Mouse (Mus musculus) embryonic facial prominence, embryonic 11.5 days (tissue): ENCODE data around the gene N4bp1. TPM values are rescaled to one million over a fixed set of nuclear protein-coding genes. Genes with fewer than 3 reads are reported as not detected.

Experiments used
- ATAC-seq: fragments of 200-750 bp; cut with Nextera tagmentation; replicated peaks from 2 replicates; pipeline ENCODE4 v1.8.0; 2017; ENCODE audit warnings: low read depth; ENCODE audit not compliant: insufficient number of reproducible peaks, low FRiP score, low TSS enrichment
- DNase-seq: peaks from one replicate; pipeline ENCODE4 v3.0.0-alpha.2; 2015; ENCODE audit warnings: low spot score
- H3K27ac ChIP-seq: fragments of 300-500 bp; sonication (generic); replicated peaks from 2 replicates; pipeline ENCODE4 v1.5.1; 2014; ENCODE audit warnings: mild to moderate bottlenecking, low read depth, low read length, control low read depth
- H3K27me3 ChIP-seq: fragments of 300-500 bp; sonication (generic); 2 replicates; pipeline ENCODE4 v1.6.1; 2014; ENCODE audit warnings: mild to moderate bottlenecking, low read length, moderate library complexity, mixed read lengths; ENCODE audit not compliant: control insufficient read depth, insufficient read depth
- H3K36me3 ChIP-seq: fragments of 300-500 bp; sonication (generic); replicated peaks from 2 replicates; pipeline ENCODE4 v1.6.1; 2014; ENCODE audit warnings: low read depth, mild to moderate bottlenecking, low read length, moderate library complexity, mixed read lengths; ENCODE audit not compliant: control insufficient read depth, insufficient read depth
- H3K4me1 ChIP-seq: fragments of 300-500 bp; sonication (generic); 2 replicates; pipeline ENCODE4 v1.6.1; 2014; ENCODE audit warnings: low read length, mixed read lengths; ENCODE audit not compliant: control insufficient read depth, insufficient read depth
- H3K4me2 ChIP-seq: fragments of 300-500 bp; sonication (generic); 2 replicates; pipeline ENCODE4 v1.6.1; 2014; ENCODE audit warnings: low read depth, mild to moderate bottlenecking, control low read depth, low read length, moderate library complexity
- H3K4me3 ChIP-seq: fragments of 300-500 bp; sonication (generic); 2 replicates; pipeline ENCODE4 v1.5.1; 2014; ENCODE audit warnings: low read depth, low read length, control low read depth
- H3K9ac ChIP-seq: fragments of 300-500 bp; sonication (generic); replicated peaks from 2 replicates; pipeline ENCODE4 v1.6.1; 2014; ENCODE audit warnings: mild to moderate bottlenecking, control low read depth, low read length
- H3K9me3 ChIP-seq: fragments of 300-500 bp; sonication (generic); replicated peaks from 2 replicates; pipeline ENCODE4 v1.6.1; 2016; ENCODE audit warnings: mild to moderate bottlenecking, low read length, inconsistent platforms, mixed read lengths; ENCODE audit not compliant: control insufficient read depth
- WGBS: fragments of 180-500 bp; shearing (Covaris S2); extraction: QIAGEN DNeasy Blood & Tissue Kit; methylation state at CpG from one replicate; pipeline ENCODE4 v1.1.7; 2014; 5-methylcytosine and 5-hydroxymethylcytosine counted together
- polyA plus RNA-seq: library from polyadenylated mRNA; unstranded; fragments of >200 nt; fragmentation: Nextera tagmentation; extraction: Ambion mirVana; gene quantifications from 2 replicates; pipeline ENCODE4 v1.2.1, GENCODE M21; 2014

The N4bp1 gene
- polyA plus RNA-seq, 1 experiment from 2014 or later: 11.2 TPM

GRCm38 (mm10) chr8:86848876-86849275, 36.2 kb downstream of the N4bp1 start:
- no peak overlapping the region for H3K27ac ChIP-seq
- H3K36me3 ChIP-seq: no peaks in the 10 kb centered on the region; the same call in none of the 2 replicates
- H3K4me3 ChIP-seq: no peak overlapping the region
- H3K9me3 ChIP-seq: no peaks in the 10 kb centered on the region
- no peaks in the 10 kb centered on the region for H3K4me1 ChIP-seq
- DNase-seq (no peak), ATAC-seq (no peak)
- no peak overlapping the region for H3K9ac ChIP-seq
- 90% methylated on average over 5 of the region's 5 CpGs for WGBS
- no peaks in the 10 kb centered on the region for H3K27me3 ChIP-seq
- no peak overlapping the region for H3K4me2 ChIP-seq

GRCm38 (mm10) chr8:86848401-86848800, 36.7 kb downstream of the N4bp1 start:
- Histone ChIP-seq H3K27me3 (no peaks in the 10 kb centered on the region), H3K4me2 (no peak overlapping the region), H3K9ac (no peak overlapping the region), H3K27ac (no peak overlapping the region), H3K36me3 (no peaks in the 10 kb centered on the region; the same call in none of the 2 replicates), H3K4me1 (no peaks in the 10 kb centered on the region), H3K9me3 (no peaks in the 10 kb centered on the region), H3K4me3 (no peak overlapping the region)
- 89% methylated on average over 6 of the region's 6 CpGs for WGBS
- no peak for DNase-seq
- ATAC-seq: no peak

GRCm38 (mm10) chr8:86847091-86847490, 38.0 kb downstream of the N4bp1 start:
- Histone ChIP-seq H3K27ac (no peak overlapping the region), H3K27me3 (no peaks in the 10 kb centered on the region), H3K4me1 (no peaks in the 10 kb centered on the region), H3K9ac (no peak overlapping the region), H3K4me3 (no peak overlapping the region), H3K4me2 (no peak overlapping the region), H3K9me3 (no peaks in the 10 kb centered on the region), H3K36me3 (no peaks in the 10 kb centered on the region; the same call in none of the 2 replicates)
- ATAC-seq: no peak
- peak; percentile 27 for DNase-seq
- 72% methylated on average over 3 of the region's 3 CpGs for WGBS

- no peaks in the 10 kb centered on the region for H3K9me3 ChIP-seq
- ATAC-seq: no peak
- H3K27ac ChIP-seq: no peak overlapping the region
- no peak for DNase-seq
- no peaks in the 10 kb centered on the region for H3K4me1 ChIP-seq
- peaks cover 3% of the 10 kb centered on the region for H3K36me3 ChIP-seq
- WGBS: 92% methylated on average over 5 of the region's 5 CpGs
- H3K9ac ChIP-seq: no peak overlapping the region
- no peak overlapping the region for H3K4me2 ChIP-seq
- no peaks in the 10 kb centered on the region for H3K27me3 ChIP-seq
- H3K4me3 ChIP-seq: no peak overlapping the region
Measured at GRCm38 (mm10) chr8:86845875-86846274, 39.2 kb downstream of the N4bp1 start.

- no peaks in the 10 kb centered on the region for H3K27me3 ChIP-seq
- ATAC-seq (no peak), DNase-seq (no peak)
- no peak overlapping the region for H3K4me3 ChIP-seq
- H3K9me3 ChIP-seq: no peaks in the 10 kb centered on the region
- no peak overlapping the region for H3K9ac ChIP-seq
- peaks cover 3% of the 10 kb centered on the region for H3K36me3 ChIP-seq
- H3K27ac ChIP-seq: no peak overlapping the region
- WGBS: 89% methylated on average over 6 of the region's 6 CpGs
- no peaks in the 10 kb centered on the region for H3K4me1 ChIP-seq
- H3K4me2 ChIP-seq: no peak overlapping the region
Measured at GRCm38 (mm10) chr8:86844856-86845255, 40.2 kb downstream of the N4bp1 start.

- H3K27me3 ChIP-seq: no peaks in the 10 kb centered on the region
- H3K36me3 ChIP-seq: peaks cover 3% of the 10 kb centered on the region
- H3K4me2 ChIP-seq: no peak overlapping the region
- no peak overlapping the region for H3K4me3 ChIP-seq
- DNase-seq: peak; percentile 39
- H3K27ac ChIP-seq: no peak overlapping the region
- no peak overlapping the region for H3K9ac ChIP-seq
- ATAC-seq: no peak
- WGBS: 72% methylated on average over 8 of the region's 8 CpGs
- no peaks in the 10 kb centered on the region for H3K9me3 ChIP-seq
- no peaks in the 10 kb centered on the region for H3K4me1 ChIP-seq
Measured at GRCm38 (mm10) chr8:86843896-86844295, 41.2 kb downstream of the N4bp1 start.

- no peak overlapping the region for H3K9ac ChIP-seq
- DNase-seq (no peak), ATAC-seq (no peak)
- no peak overlapping the region for H3K4me2 ChIP-seq
- 85% methylated on average over 8 of the region's 8 CpGs for WGBS
- H3K27me3 ChIP-seq: no peaks in the 10 kb centered on the region
- H3K36me3 ChIP-seq: peaks cover 3% of the 10 kb centered on the region
- H3K4me3 ChIP-seq: no peak overlapping the region
- no peak overlapping the region for H3K27ac ChIP-seq
- H3K4me1 ChIP-seq: no peaks in the 10 kb centered on the region
- no peaks in the 10 kb centered on the region for H3K9me3 ChIP-seq
Measured at GRCm38 (mm10) chr8:86841556-86842309, 43.3 kb downstream of the N4bp1 start.

GRCm38 (mm10) chr8:86840120-86840693, 44.9 kb downstream of the N4bp1 start:
- peaks cover 3% of the 10 kb centered on the region for H3K36me3 ChIP-seq
- WGBS: 92% methylated on average over 12 of the region's 12 CpGs
- H3K9me3 ChIP-seq: no peaks in the 10 kb centered on the region
- no peak overlapping the region for H3K27ac ChIP-seq
- DNase-seq: no peak
- no peak overlapping the region for H3K4me3 ChIP-seq
- no peak overlapping the region for H3K4me2 ChIP-seq
- H3K9ac ChIP-seq: no peak overlapping the region
- no peak for ATAC-seq
- no peaks in the 10 kb centered on the region for H3K4me1 ChIP-seq
- no peaks in the 10 kb centered on the region for H3K27me3 ChIP-seq
